Mouse (Mus musculus): ENCODE data around the gene Casp3.
"Not testable (repeated sequence)": the region's sequence is repeated elsewhere in the genome, so short reads cannot be mapped to it uniquely, and the experiment has no call there.

The Casp3 gene

GRCm38 (mm10) chr8:46616879-46617689 lies at the start of gene Casp3, which contains the start of gene Primpol:
Gene Casp3, plus strand, starts transcription at chr8:46617291.
Gene Primpol, minus strand, starts transcription at chr8:46617212.
- DNase-seq (ENCODE audit: extremely low read depth, low read depth, low spot score): peak; percentile 28

GRCm38 (mm10) chr8:46567946-46568345 lies 49.1 kb upstream of the Casp3 start:
- DNase-seq (ENCODE audit: extremely low read depth, low read depth, low spot score): no peak

GRCm38 (mm10) chr8:46568942-46569341 lies 48.1 kb upstream of the Casp3 start:
- no peak for DNase-seq (ENCODE audit: extremely low read depth, low read depth, low spot score)

GRCm38 (mm10) chr8:46569659-46570441 lies 47.2 kb upstream of the Casp3 start:
- DNase-seq (ENCODE audit: extremely low read depth, low read depth, low spot score): no peak

- no peak for DNase-seq (ENCODE audit: extremely low read depth, low read depth, low spot score)
Measured at GRCm38 (mm10) chr8:46570673-46571072, 46.4 kb upstream of the Casp3 start.

GRCm38 (mm10) chr8:46573446-46573845 lies 43.6 kb upstream of the Casp3 start:
- no peak for DNase-seq (ENCODE audit: extremely low read depth, low read depth, low spot score)

- no peak for DNase-seq (ENCODE audit: extremely low read depth, low read depth, low spot score)
Measured at GRCm38 (mm10) chr8:46573964-46574363, 43.1 kb upstream of the Casp3 start.

- DNase-seq (ENCODE audit: extremely low read depth, low read depth, low spot score): no peak
Measured at GRCm38 (mm10) chr8:46578794-46579193, 38.3 kb upstream of the Casp3 start.

- DNase-seq (ENCODE audit: extremely low read depth, low read depth, low spot score): not testable (repeated sequence)
Measured at GRCm38 (mm10) chr8:46584328-46584727, 32.8 kb upstream of the Casp3 start.

- no peak for DNase-seq (ENCODE audit: extremely low read depth, low read depth, low spot score)
Measured at GRCm38 (mm10) chr8:46585576-46585975, 31.5 kb upstream of the Casp3 start.

- DNase-seq (ENCODE audit: extremely low read depth, low read depth, low spot score): no peak
Measured at GRCm38 (mm10) chr8:46587911-46588310, 29.2 kb upstream of the Casp3 start.

- no peak for DNase-seq (ENCODE audit: extremely low read depth, low read depth, low spot score)
Measured at GRCm38 (mm10) chr8:46588663-46589062, 28.4 kb upstream of the Casp3 start.

GRCm38 (mm10) chr8:46593067-46593466 lies 24.0 kb upstream of the Casp3 start:
- DNase-seq (ENCODE audit: extremely low read depth, low read depth, low spot score): peak; percentile 23

GRCm38 (mm10) chr8:46593772-46594171 lies 23.3 kb upstream of the Casp3 start:
- DNase-seq (ENCODE audit: extremely low read depth, low read depth, low spot score): no peak

GRCm38 (mm10) chr8:46595593-46595992 lies 21.5 kb upstream of the Casp3 start:
- no peak for DNase-seq (ENCODE audit: extremely low read depth, low read depth, low spot score)

GRCm38 (mm10) chr8:46596530-46596929 lies 20.6 kb upstream of the Casp3 start:
- no peak for DNase-seq (ENCODE audit: extremely low read depth, low read depth, low spot score)

GRCm38 (mm10) chr8:46597411-46597810 lies 19.7 kb upstream of the Casp3 start:
- no peak for DNase-seq (ENCODE audit: extremely low read depth, low read depth, low spot score)

- DNase-seq (ENCODE audit: extremely low read depth, low read depth, low spot score): no peak
Measured at GRCm38 (mm10) chr8:46598114-46598513, 19.0 kb upstream of the Casp3 start.

GRCm38 (mm10) chr8:46598753-46599152 lies 18.3 kb upstream of the Casp3 start:
- DNase-seq (ENCODE audit: extremely low read depth, low read depth, low spot score): no peak

GRCm38 (mm10) chr8:46599314-46599904 lies 17.7 kb upstream of the Casp3 start:
- no peak for DNase-seq (ENCODE audit: extremely low read depth, low read depth, low spot score)

GRCm38 (mm10) chr8:46600959-46601707 lies 16.0 kb upstream of the Casp3 start:
- no peak for DNase-seq (ENCODE audit: extremely low read depth, low read depth, low spot score)

All from fat pad, adult 2 months (tissue).